Mouse (Mus musculus) forebrain, embryonic 11.5 days (tissue): Measurements from ENCODE around the gene Armc9. TPM values are rescaled to one million over a fixed set of nuclear protein-coding genes. Genes with fewer than 3 reads are reported as not detected.

Experiments
- ATAC-seq: fragments of 200-750 bp; cut with Nextera tagmentation; replicated peaks from 2 replicates; pipeline ENCODE4 v1.8.0; 2017; ENCODE audit warnings: moderate TSS enrichment; ENCODE audit not compliant: low FRiP score
- DNase-seq: peaks from one replicate; pipeline ENCODE4 v3.0.0-alpha.2; 2017; ENCODE audit warnings: low spot score
- H3K27ac ChIP-seq: fragments of 300-500 bp; sonication (generic); 2 replicates; pipeline ENCODE4 v1.5.1; 2014; ENCODE audit warnings: low read depth, low read length
- H3K27me3 ChIP-seq: fragments of 300-500 bp; sonication (generic); 2 replicates; pipeline ENCODE4 v1.6.1; 2014; ENCODE audit warnings: mild to moderate bottlenecking, low read length, mixed read lengths; ENCODE audit not compliant: control insufficient read depth, insufficient read depth
- H3K36me3 ChIP-seq: fragments of 300-500 bp; sonication (generic); 2 replicates; pipeline ENCODE4 v1.6.1; 2014; ENCODE audit warnings: mild to moderate bottlenecking, low read length, moderate library complexity, mixed read lengths; ENCODE audit not compliant: control insufficient read depth, insufficient read depth
- H3K4me1 ChIP-seq: fragments of 300-500 bp; sonication (generic); replicated peaks from 2 replicates; pipeline ENCODE4 v1.6.1; 2014; ENCODE audit warnings: low read length, mixed read lengths; ENCODE audit not compliant: control insufficient read depth, insufficient read depth
- H3K4me2 ChIP-seq: fragments of 300-500 bp; sonication (generic); 2 replicates; pipeline ENCODE4 v1.6.1; 2014; ENCODE audit warnings: low read depth, mild to moderate bottlenecking, low read length, moderate library complexity, mixed read lengths; ENCODE audit not compliant: severe bottlenecking
- H3K4me3 ChIP-seq: fragments of 300-500 bp; sonication (generic); 2 replicates; pipeline ENCODE4 v1.5.1; 2014; ENCODE audit warnings: low read depth, low read length
- H3K9ac ChIP-seq: fragments of 300-500 bp; sonication (generic); 2 replicates; pipeline ENCODE4 v1.6.1; 2014; ENCODE audit warnings: low read length
- H3K9me3 ChIP-seq: fragments of 300-500 bp; sonication (generic); 2 replicates; pipeline ENCODE4 v1.6.1; 2016; ENCODE audit warnings: low read length, mixed read lengths; ENCODE audit not compliant: control insufficient read depth
- WGBS: fragments of 180-500 bp; shearing (Covaris S2); extraction: QIAGEN DNeasy Blood & Tissue Kit; methylation state at CpG from one replicate; pipeline ENCODE4 v1.1.7; 2014; 5-methylcytosine and 5-hydroxymethylcytosine counted together
- polyA plus RNA-seq: library from polyadenylated mRNA; unstranded; fragments of >200 nt; fragmentation: Nextera tagmentation; extraction: Ambion mirVana; gene quantifications from 2 replicates; pipeline ENCODE4 v1.2.1, GENCODE M21; 2014

Armc9 gene
- polyA plus RNA-seq, 1 experiment from 2014 or later = 41.9 TPM

GRCm38 (mm10) chr1:86216412-86216811 is 61.8 kb downstream of the Armc9 start:
- H3K4me3 ChIP-seq = no peak overlapping the region
- no peak overlapping the region for H3K27ac ChIP-seq
- H3K4me1 ChIP-seq = no peaks in the 10 kb centered on the region
- DNase-seq (no peak), ATAC-seq (no peak)
- H3K9ac ChIP-seq = no peak overlapping the region
- H3K27me3 ChIP-seq = no peaks in the 10 kb centered on the region
- H3K9me3 ChIP-seq = no peaks in the 10 kb centered on the region
- no peak overlapping the region for H3K4me2 ChIP-seq
- peaks cover 2% of the 10 kb centered on the region; the same call in 1 of the 2 replicates for H3K36me3 ChIP-seq
- WGBS = 94% methylated on average over 5 of the region's 5 CpGs

- Histone ChIP-seq H3K4me1 (no peaks in the 10 kb centered on the region), H3K4me2 (no peak overlapping the region), H3K27me3 (no peaks in the 10 kb centered on the region), H3K36me3 (peaks cover 2% of the 10 kb centered on the region; the same call in 1 of the 2 replicates), H3K9ac (no peak overlapping the region), H3K4me3 (no peak overlapping the region), H3K27ac (no peak overlapping the region), H3K9me3 (no peaks in the 10 kb centered on the region)
- no peak for ATAC-seq
- WGBS = 83% methylated on average over 6 of the region's 6 CpGs
- DNase-seq = no peak
Measured at GRCm38 (mm10) chr1:86217976-86218375, 63.4 kb downstream of the Armc9 start.

GRCm38 (mm10) chr1:86225195-86225594 is 70.6 kb downstream of the Armc9 start:
- H3K9ac ChIP-seq = no peak overlapping the region
- no peak overlapping the region for H3K4me3 ChIP-seq
- no peaks in the 10 kb centered on the region for H3K9me3 ChIP-seq
- no peak for ATAC-seq
- WGBS = 71% methylated on average over 6 of the region's 6 CpGs
- no peak overlapping the region for H3K27ac ChIP-seq
- no peak overlapping the region for H3K4me2 ChIP-seq
- no peaks in the 10 kb centered on the region for H3K27me3 ChIP-seq
- H3K4me1 ChIP-seq = no peaks in the 10 kb centered on the region
- no peaks in the 10 kb centered on the region for H3K36me3 ChIP-seq
- no peak for DNase-seq

GRCm38 (mm10) chr1:86228653-86229052 is 74.1 kb downstream of the Armc9 start:
- no peak overlapping the region for H3K27ac ChIP-seq
- WGBS = 93% methylated on average over 8 of the region's 8 CpGs

GRCm38 (mm10) chr1:86229184-86229829 is 74.7 kb downstream of the Armc9 start:
- Histone ChIP-seq H3K36me3 (no peaks in the 10 kb centered on the region), H3K27ac (no peak overlapping the region), H3K4me3 (no peak overlapping the region), H3K4me2 (no peak overlapping the region), H3K4me1 (no peaks in the 10 kb centered on the region), H3K9ac (no peak overlapping the region), H3K27me3 (no peaks in the 10 kb centered on the region), H3K9me3 (no peaks in the 10 kb centered on the region)
- 94% methylated on average over 9 of the region's 9 CpGs for WGBS
- ATAC-seq (no peak), DNase-seq (no peak)

More at GRCm38 (mm10) chr1:86228653-86229052, 74.1 kb downstream of the Armc9 start:
- Histone ChIP-seq H3K27me3 (no peaks in the 10 kb centered on the region), H3K4me2 (no peak overlapping the region), H3K9ac (no peak overlapping the region), H3K4me1 (no peaks in the 10 kb centered on the region), H3K4me3 (no peak overlapping the region), H3K36me3 (no peaks in the 10 kb centered on the region), H3K9me3 (no peaks in the 10 kb centered on the region)
- DNase-seq (no peak), ATAC-seq (no peak)

GRCm38 (mm10) chr1:86232631-86233030 is 78.1 kb downstream of the Armc9 start:
- DNase-seq = no peak

GRCm38 (mm10) chr1:86233808-86234207 is 79.2 kb downstream of the Armc9 start:
- no peak for ATAC-seq
- Histone ChIP-seq H3K36me3 (no peaks in the 10 kb centered on the region), H3K27me3 (no peaks in the 10 kb centered on the region), H3K9me3 (no peaks in the 10 kb centered on the region), H3K4me1 (no peaks in the 10 kb centered on the region), H3K4me3 (no peak overlapping the region), H3K9ac (no peak overlapping the region), H3K4me2 (no peak overlapping the region), H3K27ac (no peak overlapping the region)
- no peak for DNase-seq
- 85% methylated on average over 4 of the region's 4 CpGs for WGBS

More at GRCm38 (mm10) chr1:86232631-86233030, 78.1 kb downstream of the Armc9 start:
- Histone ChIP-seq H3K9ac (no peak overlapping the region), H3K9me3 (no peaks in the 10 kb centered on the region), H3K4me3 (no peak overlapping the region), H3K27ac (no peak overlapping the region), H3K36me3 (no peaks in the 10 kb centered on the region), H3K4me2 (no peak overlapping the region), H3K27me3 (no peaks in the 10 kb centered on the region), H3K4me1 (no peaks in the 10 kb centered on the region)
- ATAC-seq = no peak
- 94% methylated on average over 5 of the region's 5 CpGs for WGBS

GRCm38 (mm10) chr1:86235118-86235517 is 80.5 kb downstream of the Armc9 start:
- no peaks in the 10 kb centered on the region for H3K27me3 ChIP-seq
- no peaks in the 10 kb centered on the region for H3K4me1 ChIP-seq
- ATAC-seq (no peak), DNase-seq (no peak)
- H3K4me3 ChIP-seq = no peak overlapping the region
- no peak overlapping the region for H3K9ac ChIP-seq
- H3K36me3 ChIP-seq = no peaks in the 10 kb centered on the region
- H3K27ac ChIP-seq = no peak overlapping the region
- no peaks in the 10 kb centered on the region for H3K9me3 ChIP-seq
- WGBS = 89% methylated on average over 10 of the region's 10 CpGs
- no peak overlapping the region for H3K4me2 ChIP-seq

GRCm38 (mm10) chr1:86236442-86236841 is 81.9 kb downstream of the Armc9 start:
- Histone ChIP-seq H3K4me3 (no peak overlapping the region), H3K27me3 (no peaks in the 10 kb centered on the region), H3K4me1 (no peaks in the 10 kb centered on the region), H3K4me2 (no peak overlapping the region), H3K9ac (no peak overlapping the region), H3K9me3 (no peaks in the 10 kb centered on the region), H3K27ac (no peak overlapping the region), H3K36me3 (no peaks in the 10 kb centered on the region)
- DNase-seq = no peak
- WGBS = 78% methylated on average over 10 of the region's 10 CpGs
- no peak for ATAC-seq
